Mouse (Mus musculus) hematopoietic multipotent progenitor cell, adult 10-12 weeks (in vitro differentiated cells): ENCODE measurements around the gene Gm13277. TPM values are rescaled to one million over a fixed set of nuclear protein-coding genes. Genes with fewer than 3 reads are reported as not detected.

ENCODE experiments used
- polyA plus RNA-seq: library from polyadenylated mRNA; stranded (reverse); fragments of >175 nt; gene quantifications from 2 replicates; pipeline ENCODE4 v1.2.3, GENCODE M21; 2012; ENCODE audit warnings: low replicate concordance

Gm13277 gene
- polyA plus RNA-seq, 1 experiment = not detected

Other genes with a start within 250 kb of the Gm13277 start
- not detected in 2 replicates for gene Ifna15, start 230.4 kb upstream of the Gm13277 start, polyA plus RNA-seq
- not detected in 2 replicates for gene Ifna14, start 216.8 kb upstream of the Gm13277 start, polyA plus RNA-seq
- not detected in 2 replicates for gene Ifna9, start 196.2 kb upstream of the Gm13277 start, polyA plus RNA-seq
- gene Ifna12, start 185.3 kb upstream of the Gm13277 start, polyA plus RNA-seq = not detected in 2 replicates
- not detected in 2 replicates for gene C87499, start 154.2 kb upstream of the Gm13277 start, polyA plus RNA-seq
- not detected in 2 replicates for gene Ifna13, start 144.2 kb upstream of the Gm13277 start, polyA plus RNA-seq
- gene Ifna16, start 111.7 kb upstream of the Gm13277 start, polyA plus RNA-seq = not detected in 2 replicates
- not detected in 2 replicates for gene Ifna2, start 104.7 kb upstream of the Gm13277 start, polyA plus RNA-seq
- gene Ifnab, start 97.3 kb upstream of the Gm13277 start, polyA plus RNA-seq = not detected in 2 replicates
- 0.11 and 0.58 TPM in 2 replicates for gene Gm26566, start 66.8 kb upstream of the Gm13277 start, polyA plus RNA-seq
- 6.5 and 7.8 TPM in 2 replicates for gene Klhl9, start 66.2 kb upstream of the Gm13277 start, polyA plus RNA-seq
- gene Gm13271, start 33.8 kb upstream of the Gm13277 start, polyA plus RNA-seq = not detected in 2 replicates
- gene Gm13283, start 28.5 kb upstream of the Gm13277 start, polyA plus RNA-seq = not detected in 2 replicates
- not detected in 2 replicates for gene Gm13290, start 14.8 kb upstream of the Gm13277 start, polyA plus RNA-seq
- gene Gm13289, start 11.7 kb upstream of the Gm13277 start, polyA plus RNA-seq = not detected in 2 replicates
- gene Gm13272, start 8.8 kb upstream of the Gm13277 start, polyA plus RNA-seq = not detected in 2 replicates
- not detected in 2 replicates for gene Ifnz, start 6.5 kb upstream of the Gm13277 start, polyA plus RNA-seq
- not detected in 2 replicates for gene Gm13276, start 2.9 kb upstream of the Gm13277 start, polyA plus RNA-seq
- gene Gm13278, start 2.9 kb downstream of the Gm13277 start, polyA plus RNA-seq = not detected in 2 replicates
- not detected in 2 replicates for gene Gm13275, start 5.9 kb downstream of the Gm13277 start, polyA plus RNA-seq
- not detected in 2 replicates for gene Gm13279, start 8.8 kb downstream of the Gm13277 start, polyA plus RNA-seq
- gene Gm13285, start 11.0 kb downstream of the Gm13277 start, polyA plus RNA-seq = not detected in 2 replicates
- not detected in 2 replicates for gene Gm13287, start 14.6 kb downstream of the Gm13277 start, polyA plus RNA-seq
- not detected in 2 replicates for gene Gm13288, start 16.9 kb downstream of the Gm13277 start, polyA plus RNA-seq
- not detected in 2 replicates for gene Ifna7, start 27.6 kb downstream of the Gm13277 start, polyA plus RNA-seq
- gene Ifna11, start 31.3 kb downstream of the Gm13277 start, polyA plus RNA-seq = not detected in 2 replicates
- not detected in 2 replicates for gene Ifna6, start 38.8 kb downstream of the Gm13277 start, polyA plus RNA-seq
- gene Ifna5, start 46.9 kb downstream of the Gm13277 start, polyA plus RNA-seq = not detected in 2 replicates
- gene Ifna4, start 53.2 kb downstream of the Gm13277 start, polyA plus RNA-seq = not detected in 2 replicates
- not detected in 2 replicates for gene Ifna1, start 61.5 kb downstream of the Gm13277 start, polyA plus RNA-seq
- not detected in 2 replicates for gene Ifne, start 91.6 kb downstream of the Gm13277 start, polyA plus RNA-seq